Mouse (Mus musculus): Measurements from ENCODE around the gene Rad52.

The Rad52 gene

DNA sequence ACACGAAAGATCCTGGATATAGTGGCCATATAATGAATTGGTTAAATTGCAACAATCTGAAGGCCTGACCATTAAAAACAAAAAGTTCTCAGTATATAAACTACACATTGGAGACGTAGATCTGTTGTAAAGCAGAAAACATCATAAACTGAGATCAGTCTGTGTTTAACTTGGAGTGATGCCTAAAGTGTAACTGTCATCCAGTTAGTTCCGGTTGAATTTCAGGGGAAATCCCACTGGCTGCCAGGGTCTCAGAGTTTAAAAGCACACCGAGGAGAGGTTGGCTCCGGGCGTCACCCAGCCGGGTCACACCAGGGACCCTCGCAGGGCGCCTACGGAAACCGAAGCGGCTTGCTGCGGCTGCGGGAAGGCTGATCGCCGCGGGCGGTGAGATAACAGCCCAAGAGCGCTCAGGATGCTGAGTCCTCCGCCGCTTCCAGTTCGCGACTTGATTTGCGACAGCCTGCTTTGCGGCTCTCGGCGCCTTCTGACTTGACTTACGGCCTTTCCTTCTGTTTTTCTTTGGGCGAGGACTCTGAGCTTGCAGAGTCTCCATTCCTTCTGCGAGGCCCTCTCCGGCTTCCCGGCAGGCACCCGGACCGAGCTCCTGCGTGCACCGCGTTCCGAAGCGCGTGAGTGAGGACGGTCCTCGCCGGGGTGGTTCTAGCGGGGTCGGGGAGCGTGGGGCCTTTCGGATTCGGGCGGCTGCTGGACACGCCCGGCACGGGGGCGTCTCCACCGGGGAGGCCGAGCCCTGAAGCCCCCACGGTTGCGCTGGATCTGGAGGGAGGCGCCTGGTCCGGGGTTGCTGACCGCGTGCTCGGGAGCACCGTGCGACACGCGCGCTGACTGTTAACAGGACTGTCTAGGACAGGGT lies at the start of gene Rad52:
TSS of gene Rad52 (plus strand) at position 495 of the 877 bp plus-strand sequence.
- DNase-seq (ENCODE audit: low spot score in 2 of 2): peak; percentile 89 to 93

DNA sequence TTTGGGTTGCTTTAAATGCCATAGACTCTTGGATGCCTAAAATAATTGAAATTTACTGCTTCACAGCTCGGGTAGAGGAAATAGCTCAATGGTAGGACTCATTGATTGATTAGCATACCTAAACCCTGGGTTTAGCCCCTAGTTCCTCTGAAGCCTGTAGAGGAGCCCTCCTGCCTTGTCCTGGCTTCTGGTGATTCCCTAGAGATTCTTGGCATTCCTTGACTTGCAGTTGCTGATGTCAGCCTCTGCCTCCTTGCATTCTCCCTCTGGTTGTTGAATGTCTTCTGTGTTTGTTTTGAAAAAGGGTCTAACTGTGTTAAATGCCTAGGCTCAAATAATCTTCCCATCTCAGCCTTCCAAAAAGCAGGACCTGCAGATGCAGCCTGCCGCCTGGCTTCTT lies 48.3 kb upstream of the Rad52 start:
- DNase-seq (ENCODE audit: low spot score in 2 of 2): no peak

DNA sequence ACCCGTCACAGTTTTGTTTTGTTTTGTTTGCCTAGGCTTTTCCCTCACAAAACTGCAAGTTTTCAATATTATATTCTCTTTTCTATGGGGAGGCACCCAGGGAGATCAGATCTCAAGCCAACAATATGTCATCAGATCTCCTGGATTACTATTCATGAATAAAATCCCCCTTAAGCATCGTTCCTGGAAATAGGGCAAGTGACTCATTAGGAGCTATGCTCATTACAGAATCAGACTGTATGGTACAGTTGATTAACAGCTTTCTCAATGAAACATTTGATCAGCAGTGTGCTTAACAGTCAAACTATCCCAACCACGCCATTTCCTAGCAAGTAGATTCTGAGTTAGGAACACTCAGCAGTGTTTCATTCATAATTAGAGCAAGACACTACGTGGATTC lies 47.0 kb upstream of the Rad52 start:
- DNase-seq (ENCODE audit: low spot score in 2 of 2): no peak

DNA sequence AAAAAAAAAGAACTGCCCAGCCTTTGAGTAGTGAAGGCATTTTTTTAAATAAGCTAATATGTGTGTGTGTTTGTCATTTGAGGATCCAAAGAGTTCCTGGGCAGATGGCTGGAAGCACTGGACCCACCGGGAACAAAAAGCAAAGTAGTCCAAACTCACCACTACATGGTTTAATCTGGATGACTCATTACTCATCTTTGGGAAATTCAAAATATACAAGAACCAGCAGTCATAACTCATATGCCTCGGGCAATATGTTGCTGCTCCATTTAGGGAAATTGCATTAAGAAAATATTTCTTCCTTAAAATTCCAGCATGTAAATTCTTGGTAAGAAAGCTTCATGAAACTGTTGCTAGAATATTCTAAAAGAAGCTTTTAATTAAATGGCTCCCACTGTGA lies 42.3 kb upstream of the Rad52 start:
- DNase-seq (ENCODE audit: low spot score in 2 of 2): no peak

DNA sequence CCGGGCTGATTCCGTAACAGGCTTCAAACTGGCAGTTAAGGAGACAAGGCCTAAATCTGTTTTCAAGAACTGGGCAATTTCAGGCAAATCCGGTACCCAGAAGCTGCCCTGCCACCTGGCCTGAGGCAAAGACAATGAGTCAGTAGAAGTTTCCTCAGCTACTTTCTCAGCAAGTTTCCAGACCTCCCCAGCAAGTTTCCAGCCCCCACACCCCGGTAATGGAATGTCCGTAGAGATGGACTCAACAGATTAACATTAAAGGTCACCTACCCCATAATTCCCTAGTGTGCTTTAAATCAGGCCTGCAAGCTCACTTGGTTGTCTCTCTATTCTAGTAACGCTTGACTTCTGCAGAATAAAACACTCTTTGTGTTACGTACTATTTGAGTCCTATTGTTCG lies 41.0 kb upstream of the Rad52 start:
- DNase-seq (ENCODE audit: low spot score in 2 of 2): no peak

DNA sequence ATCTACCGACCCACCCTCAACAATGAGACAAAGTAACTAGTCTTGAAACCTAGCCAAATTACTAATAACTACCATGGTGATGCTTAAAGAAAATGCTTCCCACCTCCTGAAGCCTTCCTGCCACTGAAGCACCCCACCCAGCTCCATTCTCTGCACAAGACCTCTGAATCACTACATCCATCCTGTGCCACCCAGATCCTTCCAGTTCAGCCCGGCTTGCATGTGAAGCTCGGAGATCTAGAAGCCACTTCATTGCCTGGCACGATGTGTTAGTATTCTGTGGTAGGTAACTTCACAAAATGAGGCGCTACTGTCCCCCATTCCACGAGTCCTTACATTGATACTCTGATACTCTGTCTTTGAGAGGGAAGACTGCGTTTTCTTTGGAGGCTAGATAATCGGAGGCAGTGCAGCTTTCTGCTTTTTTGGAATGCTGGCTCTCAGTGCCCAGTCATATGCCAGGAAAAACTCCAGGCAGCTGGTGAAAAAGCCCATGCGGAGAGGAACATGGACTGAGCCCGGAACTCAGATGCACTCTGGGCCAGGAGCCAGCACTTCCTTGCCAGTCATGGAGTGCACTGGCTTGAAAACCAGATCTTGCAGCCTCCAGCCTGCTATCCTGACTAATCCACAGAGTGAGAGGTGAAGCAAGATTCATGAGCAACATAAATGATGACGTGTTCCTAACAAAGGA lies 38.0 kb upstream of the Rad52 start:
- DNase-seq (ENCODE audit: low spot score in 2 of 2): peak; percentile 73 to 86

DNA sequence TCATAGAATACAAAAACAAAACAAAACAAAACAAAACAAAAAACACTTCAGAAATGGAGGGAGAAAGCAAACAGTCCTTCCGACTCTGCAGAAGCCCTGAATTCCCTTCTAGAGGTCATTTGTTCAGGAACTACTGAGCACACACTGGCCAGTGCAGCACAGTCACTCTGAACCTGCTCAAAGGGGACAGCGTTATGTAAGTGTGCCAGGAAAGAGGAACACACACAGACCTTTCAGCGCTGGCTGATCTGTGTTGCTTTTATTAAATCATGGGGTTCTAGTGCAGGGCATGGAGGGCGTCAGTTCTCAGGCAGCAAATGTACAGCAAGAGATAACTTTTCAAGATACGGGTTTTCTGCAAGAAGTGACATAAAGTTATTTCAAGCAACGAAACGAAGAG lies 19.3 kb upstream of the Rad52 start:
- DNase-seq (ENCODE audit: low spot score in 2 of 2): no peak

DNA sequence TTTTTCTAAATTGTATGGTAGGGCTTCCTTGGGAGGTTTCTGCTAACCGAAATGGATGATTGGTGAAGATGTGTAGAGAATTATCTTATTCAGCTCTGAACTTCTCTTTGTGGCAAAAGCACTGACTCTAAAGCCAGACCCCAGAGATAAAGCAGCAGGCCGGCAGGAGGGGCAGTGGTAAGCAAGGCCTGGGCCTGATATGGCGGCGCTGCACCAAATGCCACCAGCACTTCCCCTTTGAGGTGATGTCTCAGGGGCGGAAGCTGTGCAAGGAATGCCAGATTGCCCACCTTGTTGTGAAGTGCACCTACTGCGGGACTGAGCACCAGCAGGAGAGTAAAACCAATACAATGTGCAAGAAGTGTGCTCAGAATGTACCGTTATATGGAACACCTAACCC lies 9.8 kb upstream of the Rad52 start:
- DNase-seq (ENCODE audit: low spot score in 2 of 2): no peak

DNA sequence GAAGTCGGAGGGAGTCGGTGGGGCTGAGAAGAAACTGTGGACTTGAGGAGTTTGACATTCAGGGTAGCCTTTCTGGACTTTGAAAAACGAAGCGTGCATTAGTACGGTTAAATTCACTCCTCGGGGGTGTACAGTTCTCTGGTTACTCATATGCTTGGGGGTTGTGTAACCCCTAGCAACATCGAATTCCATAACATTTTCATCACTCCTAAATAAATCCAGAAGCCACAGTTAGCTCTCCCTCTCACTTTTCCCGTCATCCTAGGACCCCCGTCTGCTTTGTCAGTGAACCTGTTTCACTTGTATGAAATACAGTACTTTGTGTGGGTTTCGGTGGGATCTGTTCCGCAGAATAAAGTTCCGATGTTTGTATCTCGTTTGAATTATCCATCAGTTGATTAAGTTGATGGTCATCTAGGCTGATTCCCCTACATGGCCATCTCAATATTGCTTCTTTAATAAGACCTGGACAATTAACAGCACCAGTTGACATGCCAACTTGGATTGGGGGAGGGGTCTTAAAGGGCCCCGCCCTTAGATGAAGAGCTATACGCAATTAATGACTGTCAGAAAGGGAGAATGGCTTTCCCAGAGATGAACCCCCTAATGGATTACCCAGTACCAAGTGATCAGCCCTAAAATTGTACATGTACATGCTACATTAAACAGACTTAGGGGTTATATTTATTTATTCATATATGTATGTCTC lies 737 bp downstream of the Rad52 start:
- no peak for DNase-seq (ENCODE audit: low spot score in 2 of 2)

DNA sequence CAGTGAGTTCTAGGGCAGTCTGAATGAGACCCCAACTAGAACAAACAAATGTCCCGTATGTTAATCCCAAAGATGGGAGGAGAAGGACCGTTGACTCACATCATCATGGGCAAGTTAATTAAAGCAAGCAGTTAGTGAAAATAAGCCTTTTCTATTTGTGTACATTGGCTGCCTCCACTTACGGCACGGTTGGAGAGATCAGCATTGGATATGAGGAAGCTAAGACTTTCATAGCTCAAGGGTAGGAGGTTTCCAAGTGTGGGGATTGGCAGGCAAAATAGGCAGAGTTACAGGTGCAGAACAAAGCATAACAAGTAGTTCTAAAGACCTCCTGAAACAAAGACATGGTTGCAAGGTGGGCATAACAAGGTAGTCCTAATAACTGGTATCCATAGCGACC lies 3.0 kb downstream of the Rad52 start:
- DNase-seq (ENCODE audit: low spot score in 2 of 2): no peak

DNA sequence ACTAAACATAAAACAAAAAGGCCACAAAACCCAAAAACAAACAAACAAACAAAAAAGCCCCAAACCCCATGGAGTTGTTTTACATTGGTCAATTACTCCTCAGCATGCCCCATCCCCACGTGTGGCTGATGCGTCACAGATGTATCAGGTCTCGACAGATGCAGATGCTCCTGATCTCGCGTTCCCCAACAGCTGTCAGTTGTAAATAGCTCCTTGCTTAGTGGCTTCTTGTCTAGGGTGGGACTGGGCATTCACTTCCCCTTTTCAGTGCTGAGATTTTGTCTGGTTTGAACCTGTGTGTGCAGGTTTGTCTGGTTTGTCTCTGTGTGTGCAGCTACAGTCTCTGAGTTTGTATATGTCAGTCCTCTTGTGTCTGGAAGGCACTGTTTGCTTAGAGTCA lies 9.5 kb downstream of the Rad52 start:
- DNase-seq (ENCODE audit: low spot score in 2 of 2): no peak

DNA sequence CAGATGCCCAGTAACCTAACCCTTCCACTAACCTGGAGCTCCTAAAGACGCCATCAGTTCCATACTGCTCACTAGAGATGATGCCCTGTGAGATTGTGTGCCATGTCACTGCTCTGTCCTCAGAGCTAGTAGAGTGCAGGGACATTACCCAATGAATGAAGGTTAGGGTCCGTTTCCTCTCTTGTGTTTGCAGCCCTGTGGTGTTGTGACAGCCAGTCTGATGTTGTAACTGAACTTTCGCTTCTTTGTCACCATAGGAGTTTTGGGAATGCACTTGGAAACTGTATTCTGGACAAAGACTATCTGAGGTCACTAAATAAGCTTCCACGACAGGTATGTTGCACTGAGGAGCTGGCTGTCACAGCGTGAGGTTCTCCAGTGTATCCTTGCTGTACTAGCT lies 13.2 kb downstream of the Rad52 start:
- no peak for DNase-seq (ENCODE audit: low spot score in 2 of 2)

DNA sequence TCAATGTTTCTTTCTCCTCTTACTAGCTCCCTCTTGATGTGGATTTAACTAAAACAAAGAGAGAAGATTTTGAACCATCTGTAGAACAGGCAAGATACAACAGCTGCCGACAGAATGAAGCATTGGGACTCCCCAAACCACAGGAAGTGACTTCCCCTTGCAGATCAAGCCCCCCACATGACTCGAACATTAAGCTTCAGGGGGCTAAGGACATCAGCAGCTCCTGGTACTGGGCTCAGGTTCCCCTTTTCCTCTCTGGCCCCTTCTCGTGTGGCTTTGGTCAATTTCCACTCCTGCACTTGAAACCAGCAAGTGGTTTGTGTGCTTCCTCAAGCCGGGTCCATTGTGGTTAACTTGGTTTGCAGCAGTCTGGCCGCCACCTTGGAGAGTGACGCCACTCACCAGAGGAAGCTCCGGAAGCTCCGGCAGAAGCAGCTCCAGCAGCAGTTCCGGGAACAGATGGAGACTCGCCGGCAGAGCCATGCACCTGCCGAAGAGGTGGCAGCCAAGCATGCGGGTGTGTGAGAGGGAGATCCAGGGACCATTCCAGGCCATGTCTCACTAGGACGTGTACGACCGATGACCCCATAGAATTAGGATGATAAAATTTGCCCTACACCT lies 16.2 kb downstream of the Rad52 start:
- peak in 1 of 2 experiments; percentile 19 for DNase-seq (ENCODE audit: low spot score in 2 of 2)

DNA sequence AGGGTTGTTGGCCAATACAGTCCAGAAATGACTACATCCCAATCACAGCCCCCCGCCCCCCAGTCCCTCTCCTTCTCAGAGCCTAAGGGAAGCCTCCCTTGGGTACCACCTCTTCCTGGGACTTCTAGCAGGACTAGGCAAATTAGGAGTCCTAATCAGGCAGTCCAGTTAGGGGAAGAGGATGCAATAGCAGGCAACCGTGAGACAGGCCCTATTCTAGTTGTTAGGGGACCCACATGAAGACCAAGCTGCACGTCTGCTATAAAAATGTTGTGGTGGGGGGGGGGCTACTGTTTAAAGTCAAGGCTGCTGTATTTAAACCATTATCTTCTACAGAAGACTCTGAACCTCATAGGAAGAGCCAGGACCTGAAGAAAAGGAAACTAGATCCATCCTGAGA lies 19.6 kb downstream of the Rad52 start:
- DNase-seq (ENCODE audit: low spot score in 2 of 2): no peak

DNA sequence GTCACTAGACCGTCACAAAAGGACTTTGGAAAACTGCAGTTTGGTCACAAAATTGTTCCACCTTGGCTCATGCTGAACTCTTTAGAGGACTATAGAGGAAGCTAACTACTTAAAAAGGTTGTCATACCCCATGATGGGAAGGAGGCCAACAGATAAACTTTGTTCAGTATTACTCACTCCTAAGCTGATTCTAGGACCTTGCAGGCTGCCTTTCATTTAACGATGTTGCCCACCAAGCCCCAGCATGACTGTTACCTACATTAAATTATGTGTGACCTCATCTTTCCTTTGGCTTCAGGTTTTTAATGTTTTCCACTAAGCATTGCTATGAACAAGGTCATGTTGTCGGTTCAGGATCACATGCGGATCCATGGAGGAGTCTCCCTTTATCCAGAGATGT lies 20.0 kb downstream of the Rad52 start:
- DNase-seq (ENCODE audit: low spot score in 2 of 2): no peak

DNA sequence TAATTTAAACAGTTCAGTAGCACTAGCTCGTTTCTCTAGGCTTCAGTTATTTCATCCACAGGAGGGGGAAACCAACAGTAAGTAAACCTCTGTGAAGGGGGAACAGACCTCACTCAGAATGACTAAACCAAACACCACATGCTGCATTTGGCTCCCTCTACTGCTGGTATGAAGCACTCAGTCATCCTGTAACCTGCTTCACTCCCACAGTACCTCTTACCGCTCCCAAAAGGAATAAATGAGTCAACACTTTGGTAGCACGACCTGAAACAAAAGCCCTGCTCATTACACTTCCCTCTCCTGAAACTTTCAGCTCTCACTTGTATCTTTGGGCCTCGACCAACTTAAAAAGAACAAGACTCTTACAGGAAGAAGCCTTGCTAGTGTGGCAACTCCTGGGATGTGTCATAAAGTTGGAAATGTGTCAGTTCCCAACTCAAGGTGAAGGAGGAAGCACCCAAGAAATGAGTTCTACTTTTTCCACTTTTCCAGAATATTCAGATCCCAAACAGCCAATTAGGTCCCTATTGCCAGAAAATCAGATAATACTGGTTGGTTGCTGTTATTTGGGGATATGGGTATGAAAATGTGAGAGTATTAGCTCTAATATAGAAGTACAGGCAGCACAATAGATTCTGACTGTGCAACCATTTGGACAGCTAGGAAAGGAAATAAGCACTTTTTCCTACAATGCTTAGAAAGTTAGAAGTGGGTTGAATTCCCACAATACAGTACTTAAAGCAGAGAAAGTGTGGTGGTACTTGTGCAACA lies 21.9 kb downstream of the Rad52 start:
- DNase-seq (ENCODE audit: low spot score in 2 of 2): peak in 1 of 2 experiments; percentile 53

All from frontal cortex, postnatal 36 days (tissue).